Mouse (Mus musculus) G1E (cell line): ENCODE results near the gene Schip1.

Experiments
- CTCF ChIP-seq: IDR thresholded peaks from 2 replicates; pipeline ENCODE4 v1.5.1; 2012; ENCODE audit warnings: low read depth, low read length, inconsistent platforms, mixed read lengths
- GATA1 ChIP-seq: IDR thresholded peaks from 2 replicates; pipeline ENCODE4 v1.6.1; 2012; ENCODE audit warnings: borderline replicate concordance, low read length, inconsistent platforms, mixed read lengths
- GATA2 ChIP-seq: IDR thresholded peaks from 2 replicates; pipeline ENCODE4 v1.6.1; 2012; ENCODE audit warnings: low read depth, low read length, inconsistent platforms, borderline replicate concordance
- POLR2AphosphoS5 ChIP-seq: IDR thresholded peaks from 2 replicates; pipeline ENCODE4 v1.6.1; 2012; ENCODE audit warnings: low read depth, low read length, inconsistent platforms; ENCODE audit not compliant: insufficient replicate concordance
- TAL1 ChIP-seq: conservative IDR thresholded peaks from 2 replicates; pipeline ENCODE4 v1.6.1; 2012; ENCODE audit warnings: low read depth, low read length, inconsistent platforms, mixed read lengths

DNA sequence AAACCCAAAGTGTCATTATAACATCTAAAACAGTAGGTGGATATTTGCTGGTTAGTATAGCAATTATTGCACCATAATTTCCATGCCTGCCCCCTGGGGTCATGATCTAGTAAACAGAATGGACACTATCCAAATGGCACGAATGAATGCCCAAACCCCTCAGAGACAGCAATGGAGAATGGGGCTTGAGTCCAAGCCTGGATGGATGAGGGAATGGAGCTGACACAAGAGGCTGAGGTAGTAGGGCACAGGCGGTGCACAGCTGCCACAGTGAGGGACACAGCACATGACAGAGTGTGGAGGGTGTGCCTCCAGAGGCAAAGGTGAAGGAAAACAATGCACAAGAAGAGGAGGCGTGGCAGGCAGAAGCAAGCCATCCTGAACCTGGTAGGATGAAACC lies 207.3 kb downstream of the Schip1 start:
- TF ChIP-seq CTCF (no peak), GATA2 (no peak), POLR2AphosphoS5 (no peak), TAL1 (no peak), GATA1 (no peak)
